Mouse (Mus musculus) intestine, embryonic 15.5 days (tissue): ENCODE results near the gene Dnajc1. TPM values are rescaled to one million over a fixed set of nuclear protein-coding genes. Genes with fewer than 3 reads are reported as not detected.

Source experiments
- ATAC-seq: fragments of 200-750 bp; cut with Nextera tagmentation; 2 replicates; pipeline ENCODE4 v1.8.0; 2017; ENCODE audit warnings: moderate TSS enrichment, moderate library complexity
- H3K27ac ChIP-seq: fragments of 300-500 bp; sonication (generic); 2 replicates; pipeline ENCODE4 v1.5.1; 2015; ENCODE audit warnings: mild to moderate bottlenecking, inconsistent platforms
- H3K27me3 ChIP-seq: fragments of 300-500 bp; sonication (generic); replicated peaks from 2 replicates; pipeline ENCODE4 v1.6.1; 2015; ENCODE audit warnings: inconsistent platforms
- H3K36me3 ChIP-seq: fragments of 300-500 bp; sonication (generic); 2 replicates; pipeline ENCODE4 v1.6.1; 2015; ENCODE audit warnings: inconsistent platforms
- H3K4me1 ChIP-seq: fragments of 300-500 bp; sonication (generic); replicated peaks from 2 replicates; pipeline ENCODE4 v1.6.1; 2015; ENCODE audit warnings: inconsistent platforms
- H3K4me2 ChIP-seq: fragments of 300-500 bp; sonication (generic); replicated peaks from 2 replicates; pipeline ENCODE4 v1.6.1; 2015; ENCODE audit warnings: mild to moderate bottlenecking, inconsistent platforms
- H3K4me3 ChIP-seq: fragments of 300-500 bp; sonication (generic); replicated peaks from 2 replicates; pipeline ENCODE4 v1.5.1; 2015; ENCODE audit warnings: inconsistent platforms
- H3K9ac ChIP-seq: fragments of 300-500 bp; sonication (generic); 2 replicates; pipeline ENCODE4 v1.6.1; 2015; ENCODE audit warnings: inconsistent platforms
- H3K9me3 ChIP-seq: fragments of 300-500 bp; sonication (generic); 2 replicates; pipeline ENCODE4 v1.6.1; 2016; ENCODE audit warnings: inconsistent platforms
- WGBS: fragments of 180-500 bp; shearing (Covaris S2); methylation state at CpG from one replicate; pipeline ENCODE4 v1.1.7; 2015; 5-methylcytosine and 5-hydroxymethylcytosine counted together
- polyA plus RNA-seq: library from polyadenylated mRNA; unstranded; fragments of >200 nt; fragmentation: Nextera tagmentation; extraction: Ambion mirVana; gene quantifications from 2 replicates; pipeline ENCODE4 v1.2.1, GENCODE M21; 2015

Dnajc1 gene
- polyA plus RNA-seq, 1 experiment from 2014 or later = 31.6 TPM

GRCm38 (mm10) chr2:18176235-18176634, 216.4 kb downstream of the Dnajc1 start:
- Histone ChIP-seq H3K4me1 (no peaks in the 10 kb centered on the region), H3K36me3 (peaks cover 4% of the 10 kb centered on the region; the same call in 1 of the 2 replicates), H3K4me3 (no peak overlapping the region), H3K27ac (no peak overlapping the region), H3K4me2 (no peak overlapping the region), H3K27me3 (no peaks in the 10 kb centered on the region), H3K9ac (no peak overlapping the region), H3K9me3 (no peaks in the 10 kb centered on the region)
- ATAC-seq = no peak
- 89% methylated on average over 3 of the region's 3 CpGs for WGBS

DNA sequence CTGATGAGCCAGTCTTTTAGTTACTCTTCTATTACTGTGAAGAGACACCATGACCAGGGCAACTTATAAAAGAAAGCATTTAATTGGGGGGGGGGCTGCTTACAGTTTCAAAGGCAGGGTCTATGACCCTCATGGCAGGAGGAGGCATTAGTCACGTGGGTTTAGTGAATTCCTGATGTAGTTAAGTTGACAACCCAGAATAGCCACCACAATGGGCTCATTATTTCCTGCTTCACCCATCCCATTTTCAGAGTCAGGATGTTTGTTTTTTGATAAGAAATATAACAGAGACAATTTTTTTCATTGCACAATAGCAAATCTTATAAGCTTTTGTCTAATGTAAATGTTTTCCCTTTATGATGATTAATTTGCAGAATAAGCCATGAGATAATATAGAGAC, 217.4 kb downstream of the Dnajc1 start:
- Histone ChIP-seq H3K9me3 (no peaks in the 10 kb centered on the region), H3K4me1 (no peaks in the 10 kb centered on the region), H3K9ac (no peak overlapping the region), H3K36me3 (peaks cover 4% of the 10 kb centered on the region; the same call in 1 of the 2 replicates), H3K4me3 (no peak overlapping the region), H3K27me3 (no peaks in the 10 kb centered on the region), H3K4me2 (no peak overlapping the region), H3K27ac (no peak overlapping the region)
- WGBS = 50% methylated on average over 1 of the region's 1 CpGs
- peak; percentile 28; the same call in 1 of the 2 replicates for ATAC-seq

GRCm38 (mm10) chr2:18169174-18169948, 223.3 kb downstream of the Dnajc1 start:
- H3K9me3 ChIP-seq = no peaks in the 10 kb centered on the region
- H3K36me3 ChIP-seq = no peaks in the 10 kb centered on the region
- ATAC-seq = no peak
- no peaks in the 10 kb centered on the region for H3K4me1 ChIP-seq
- no peak overlapping the region for H3K4me3 ChIP-seq
- H3K9ac ChIP-seq = no peak overlapping the region
- no peak overlapping the region for H3K27ac ChIP-seq
- WGBS = 69% methylated on average over 1 of the region's 1 CpGs
- H3K27me3 ChIP-seq = no peaks in the 10 kb centered on the region
- no peak overlapping the region for H3K4me2 ChIP-seq

GRCm38 (mm10) chr2:18165511-18165910, 227.1 kb downstream of the Dnajc1 start:
- H3K9me3 ChIP-seq = no peaks in the 10 kb centered on the region
- WGBS = 75% methylated on average over 2 of the region's 2 CpGs

GRCm38 (mm10) chr2:18160992-18161391, 231.6 kb downstream of the Dnajc1 start:
- H3K36me3 ChIP-seq = peaks cover 9% of the 10 kb centered on the region
- ATAC-seq = no peak
- 86% methylated on average over 5 of the region's 5 CpGs for WGBS
- no peak overlapping the region for H3K27ac ChIP-seq
- no peak overlapping the region for H3K9ac ChIP-seq
- H3K4me2 ChIP-seq = no peak overlapping the region
- no peaks in the 10 kb centered on the region for H3K4me1 ChIP-seq
- H3K4me3 ChIP-seq = no peak overlapping the region
- no peaks in the 10 kb centered on the region for H3K27me3 ChIP-seq
- no peaks in the 10 kb centered on the region for H3K9me3 ChIP-seq

More at GRCm38 (mm10) chr2:18165511-18165910, 227.1 kb downstream of the Dnajc1 start:
- Histone ChIP-seq H3K4me2 (no peak overlapping the region), H3K4me1 (no peaks in the 10 kb centered on the region), H3K36me3 (peaks cover 6% of the 10 kb centered on the region; the same call in 1 of the 2 replicates), H3K9ac (no peak overlapping the region), H3K4me3 (no peak overlapping the region), H3K27ac (no peak overlapping the region), H3K27me3 (no peaks in the 10 kb centered on the region)
- no peak for ATAC-seq

DNA sequence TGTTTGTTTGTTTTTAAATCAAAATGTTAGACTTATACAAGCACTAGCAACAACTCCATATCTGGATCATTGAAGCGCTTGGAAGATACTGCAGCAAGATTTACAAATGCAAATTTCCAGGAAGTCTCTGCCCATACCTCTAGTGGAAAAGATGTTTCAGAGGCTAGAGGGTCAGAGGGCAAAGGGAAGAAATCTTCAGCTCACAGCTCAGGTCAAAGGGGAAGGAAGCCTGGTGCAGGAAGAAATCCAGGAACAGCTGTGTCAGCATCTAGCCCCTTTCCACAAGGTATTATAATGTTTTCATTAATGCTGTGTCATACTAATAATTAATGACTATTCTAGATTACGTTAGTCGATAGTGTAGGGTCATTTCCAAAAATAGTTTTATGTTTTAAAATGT, 233.2 kb downstream of the Dnajc1 start:
- no peaks in the 10 kb centered on the region for H3K9me3 ChIP-seq
- H3K27ac ChIP-seq = no peak overlapping the region
- H3K36me3 ChIP-seq = peaks cover 9% of the 10 kb centered on the region
- no peak for ATAC-seq
- H3K4me3 ChIP-seq = no peak overlapping the region
- H3K27me3 ChIP-seq = no peaks in the 10 kb centered on the region
- no peaks in the 10 kb centered on the region for H3K4me1 ChIP-seq
- 84% methylated on average over 3 of the region's 3 CpGs for WGBS
- H3K9ac ChIP-seq = no peak overlapping the region
- no peak overlapping the region for H3K4me2 ChIP-seq

- H3K9me3 ChIP-seq = no peaks in the 10 kb centered on the region
- H3K4me1 ChIP-seq = no peaks in the 10 kb centered on the region
- WGBS = 93% methylated on average over 3 of the region's 3 CpGs
- no peak overlapping the region for H3K27ac ChIP-seq
- H3K4me2 ChIP-seq = no peak overlapping the region
- no peak overlapping the region for H3K9ac ChIP-seq
- no peaks in the 10 kb centered on the region for H3K27me3 ChIP-seq
- no peak for ATAC-seq
- peaks cover 7% of the 10 kb centered on the region for H3K36me3 ChIP-seq
- H3K4me3 ChIP-seq = no peak overlapping the region
These were observed 236.5 kb downstream of the Dnajc1 start for GRCm38 (mm10) chr2:18156131-18156530.
